Mouse (Mus musculus): ENCODE results near the gene Vmn1r226. TPM values are rescaled to one million over a fixed set of nuclear protein-coding genes. Genes with fewer than 3 reads are reported as not detected.

The Vmn1r226 gene
- not detected in 2 replicates for polyA plus RNA-seq (2012; rRNA removed)

DNA sequence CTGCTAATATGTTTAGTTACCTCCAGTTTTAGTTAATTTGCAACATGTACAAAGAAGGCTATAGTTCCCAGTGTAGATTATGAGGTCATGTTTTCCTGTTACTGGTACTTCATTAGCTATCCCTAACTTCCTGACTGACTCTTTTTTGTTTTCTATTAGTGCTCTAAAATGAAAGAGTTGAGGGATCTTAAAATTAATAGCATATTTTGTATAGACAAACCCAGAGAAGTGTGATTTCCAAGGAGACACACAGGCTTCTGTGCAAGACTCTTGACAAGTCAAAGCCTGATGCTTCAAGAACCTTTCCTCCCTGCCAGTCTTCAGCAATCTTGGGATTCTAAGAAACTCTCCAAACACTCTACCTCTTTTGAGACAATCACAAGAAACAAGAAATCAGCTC lies at the start of gene Vmn1r226:
Vmn1r226 (plus strand) TSS at position 301 of the 400 bp plus-strand sequence.

DNA sequence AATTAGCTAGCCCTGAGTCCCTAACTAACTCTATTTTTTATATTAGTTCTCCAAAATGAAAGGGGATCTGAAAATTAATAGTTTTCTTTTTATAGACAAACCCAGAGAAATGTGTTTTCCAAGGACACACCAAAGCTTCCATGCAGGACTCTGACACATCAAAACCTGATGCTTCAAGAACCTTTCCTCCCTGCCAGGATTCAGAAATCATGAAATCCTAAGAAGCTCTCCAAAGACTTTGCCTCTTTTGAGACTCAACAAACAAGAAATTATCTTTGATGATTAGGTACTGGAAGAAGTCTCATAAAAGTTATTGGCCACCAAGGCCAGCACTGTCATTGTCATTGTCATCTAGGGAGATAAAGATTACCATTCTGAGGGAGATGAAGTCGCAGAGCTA lies 46.9 kb downstream of the Vmn1r226 start, which contains the start of gene Vmn1r227:
Vmn1r227 (plus strand) TSS at position 301 of the 400 bp plus-strand sequence.

Other genes with a start within 250 kb of the Vmn1r226 start
- not detected in 2 replicates for gene Vmn2r108, start 201.5 kb upstream of the Vmn1r226 start, polyA plus RNA-seq (2012; rRNA removed)
- gene Vmn1r225, start 184.7 kb upstream of the Vmn1r226 start, polyA plus RNA-seq (2012; rRNA removed) = not detected in 2 replicates
- gene Vmn2r109, start 118.1 kb upstream of the Vmn1r226 start, polyA plus RNA-seq (2012; rRNA removed) = not detected in 2 replicates
- gene Vmn2r110, start 86.4 kb upstream of the Vmn1r226 start, polyA plus RNA-seq (2012; rRNA removed) = not detected in 2 replicates
- not detected in 2 replicates for gene Fpr-rs3, start 58.0 kb upstream of the Vmn1r226 start, polyA plus RNA-seq (2012; rRNA removed)
- not detected in 2 replicates for gene Vmn1r227, start 47.0 kb downstream of the Vmn1r226 start, polyA plus RNA-seq (2012; rRNA removed)
- gene Vmn1r228, start 103.3 kb downstream of the Vmn1r226 start, polyA plus RNA-seq (2012; rRNA removed) = not detected in 2 replicates
- gene Vmn1r229, start 128.7 kb downstream of the Vmn1r226 start, polyA plus RNA-seq (2012; rRNA removed) = not detected in 2 replicates
- not detected in 2 replicates for gene Vmn1r230, start 157.6 kb downstream of the Vmn1r226 start, polyA plus RNA-seq (2012; rRNA removed)
- not detected in 2 replicates for gene Vmn1r231, start 222.2 kb downstream of the Vmn1r226 start, polyA plus RNA-seq (2012; rRNA removed)
- not detected in 2 replicates for gene Vmn1r232, start 236.9 kb downstream of the Vmn1r226 start, polyA plus RNA-seq (2012; rRNA removed)